Mouse (Mus musculus): ENCODE measurements around the gene Stmnd1. TPM values are rescaled to one million over a fixed set of nuclear protein-coding genes. Genes with fewer than 3 reads are reported as not detected.

Stmnd1 gene
- polyA plus RNA-seq, 1 experiment from 2014 or later: 0.10 TPM

GRCm38 (mm10) chr13:46349664-46350063, 76.1 kb downstream of the Stmnd1 start:
- 68% methylated on average over 3 of the region's 3 CpGs for WGBS
- Histone ChIP-seq H3K9me3 (ENCODE audit: control insufficient read depth, low read length) (no peaks in the 10 kb centered on the region), H3K9ac (ENCODE audit: low read depth, low read length) (no peak overlapping the region), H3K27me3 (replicated peaks; ENCODE audit: control insufficient read depth, insufficient read depth, low read length) (no peaks in the 10 kb centered on the region), H3K27ac (ENCODE audit: low read length) (no peak overlapping the region), H3K4me2 (ENCODE audit: low read depth, low read length) (no peak overlapping the region), H3K4me1 (ENCODE audit: control insufficient read depth, insufficient read depth, low read length) (no peaks in the 10 kb centered on the region), H3K4me3 (ENCODE audit: low read length) (no peak overlapping the region), H3K36me3 (ENCODE audit: control insufficient read depth, insufficient read depth, low read length) (no peaks in the 10 kb centered on the region)
- no peak for ATAC-seq

Other genes with a start within 250 kb of the Stmnd1 start
- gene Rbm24, start 144.7 kb downstream of the Stmnd1 start, polyA plus RNA-seq (2015; fragmentation: Nextera tagmentation; extraction: Ambion mirVana): 1.0 and 1.5 TPM in 2 replicates
- 10.0 and 10.7 TPM in 2 replicates for gene Cap2, start 228.1 kb downstream of the Stmnd1 start, polyA plus RNA-seq (2015; fragmentation: Nextera tagmentation; extraction: Ambion mirVana)